Mouse (Mus musculus): Measurements from ENCODE around the gene Cul5.

Gene Cul5

DNA sequence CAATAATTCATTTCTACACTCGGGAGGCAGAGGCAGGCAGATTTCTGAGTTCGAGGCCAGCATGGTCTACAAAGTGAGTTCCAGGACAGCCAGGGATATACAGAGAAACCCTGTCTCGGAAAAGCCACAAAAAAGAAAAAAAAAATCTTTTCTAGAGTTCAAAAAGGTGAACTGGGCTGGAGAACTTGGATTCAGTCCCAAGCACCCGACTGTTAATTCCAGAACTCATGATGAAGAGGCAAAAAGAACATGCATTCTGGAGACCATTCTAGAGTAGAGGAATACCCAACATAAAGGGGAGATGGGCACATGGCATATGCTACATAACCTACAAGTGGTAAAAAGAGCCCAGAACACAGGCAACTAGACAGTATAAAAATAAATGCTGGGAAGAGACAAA is 62.0 kb downstream of the Cul5 start:
- in situ Hi-C loops (cut with MboI; ENCODE audit: low sequenced_read_pairs), result no loop called here

DNA sequence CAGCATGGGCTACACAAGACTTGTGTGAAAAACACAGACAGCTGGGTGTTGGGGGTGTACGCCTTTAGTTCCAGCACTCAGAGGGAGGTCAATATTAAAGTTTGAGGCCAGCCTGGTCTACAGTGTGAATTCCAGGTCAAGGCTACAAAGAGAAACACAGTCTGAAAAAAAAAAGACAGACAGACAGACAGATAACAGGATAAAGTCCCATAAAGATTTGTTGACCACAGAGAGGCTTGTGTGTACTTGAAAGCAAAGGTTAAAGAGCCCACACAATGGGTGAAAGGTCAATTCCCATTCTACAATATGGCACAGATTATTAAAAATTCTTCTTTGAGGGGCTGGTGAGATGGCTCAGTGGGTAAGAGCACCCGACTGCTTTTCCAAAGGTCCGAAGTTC is 62.6 kb downstream of the Cul5 start:
- in situ Hi-C loops (cut with MboI; ENCODE audit: low sequenced_read_pairs), result no loop called here

DNA sequence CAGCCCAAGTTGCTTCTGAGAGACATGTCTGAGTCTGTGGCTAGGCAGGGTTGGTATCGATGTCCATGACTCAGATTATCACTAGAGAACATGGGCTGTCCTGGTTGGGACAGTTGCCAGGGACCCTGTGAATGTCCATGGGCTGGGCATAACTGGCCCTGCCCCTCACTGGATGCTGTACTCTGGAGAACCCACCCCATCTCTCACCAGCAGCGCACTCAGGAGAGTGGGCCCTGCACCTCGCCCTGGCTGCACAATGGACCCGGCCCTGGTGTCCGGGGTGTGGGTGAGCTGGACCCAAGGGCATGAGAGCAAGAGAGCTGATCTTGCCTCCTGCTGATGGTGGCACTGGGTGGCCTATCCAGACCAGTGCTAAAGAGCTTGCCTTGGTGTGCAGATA is 64.9 kb downstream of the Cul5 start:
- in situ Hi-C loops (cut with MboI; ENCODE audit: low sequenced_read_pairs), result no loop called here

DNA sequence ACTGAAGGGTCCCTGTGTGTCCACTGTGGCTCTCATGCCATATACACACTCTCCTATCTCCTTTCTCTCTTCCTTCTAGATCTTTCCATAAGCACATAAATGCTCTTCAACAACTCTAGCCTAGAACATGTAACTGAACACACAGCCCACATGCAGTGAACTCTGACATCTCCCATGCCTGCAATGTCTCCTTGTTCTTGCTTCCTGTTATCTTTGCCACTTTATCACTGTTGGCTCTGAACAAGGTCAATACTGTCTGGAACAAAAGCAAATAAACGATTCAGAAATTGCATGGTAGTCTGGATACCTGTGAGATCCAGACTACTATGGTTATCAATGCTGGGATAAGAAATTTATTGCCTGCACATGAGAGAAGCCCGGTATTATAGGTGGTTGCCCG is 66.0 kb downstream of the Cul5 start:
- in situ Hi-C loops (cut with MboI; ENCODE audit: low sequenced_read_pairs), result no loop called here

DNA sequence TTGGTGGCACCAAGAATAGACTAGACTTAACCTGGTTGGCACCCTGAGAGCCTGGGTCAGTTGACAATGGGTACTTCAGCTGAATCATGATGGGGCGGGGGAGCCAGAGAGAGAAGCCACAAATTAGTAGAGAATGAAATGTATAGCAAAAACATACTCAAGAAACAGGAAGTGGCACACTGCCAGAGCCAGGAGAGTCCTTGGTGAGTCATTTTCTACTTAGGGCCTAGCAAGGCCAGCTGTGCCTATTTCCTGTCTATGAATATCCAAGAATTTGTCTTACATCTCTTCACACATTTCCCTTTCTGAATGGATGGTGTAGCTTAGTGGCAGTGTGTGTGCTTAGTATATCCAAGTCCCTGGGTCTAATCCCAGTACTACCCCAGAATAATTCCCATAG is 66.4 kb downstream of the Cul5 start:
- in situ Hi-C loops (cut with MboI; ENCODE audit: low sequenced_read_pairs), result no loop called here

DNA sequence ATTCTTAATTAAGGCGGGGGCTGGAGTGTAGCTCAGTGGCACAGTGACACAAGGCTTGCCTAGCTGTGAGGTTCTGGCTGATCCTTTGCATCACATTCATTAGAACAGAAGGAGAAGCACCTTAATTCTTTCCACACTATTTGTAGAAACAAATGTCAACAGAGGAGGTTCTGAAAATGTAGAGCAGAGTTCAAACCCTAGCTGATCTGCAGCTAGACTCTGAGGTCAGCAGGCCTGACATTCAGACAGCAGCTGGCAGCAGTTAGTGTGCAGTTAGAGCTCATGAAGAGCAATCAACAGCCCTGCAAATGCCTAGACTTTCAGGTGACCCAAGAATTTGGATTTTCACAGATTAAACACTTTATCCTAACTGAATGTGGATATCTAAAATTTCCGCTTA is 68.3 kb downstream of the Cul5 start:
- in situ Hi-C loops (cut with MboI; ENCODE audit: low sequenced_read_pairs), result no loop called here

DNA sequence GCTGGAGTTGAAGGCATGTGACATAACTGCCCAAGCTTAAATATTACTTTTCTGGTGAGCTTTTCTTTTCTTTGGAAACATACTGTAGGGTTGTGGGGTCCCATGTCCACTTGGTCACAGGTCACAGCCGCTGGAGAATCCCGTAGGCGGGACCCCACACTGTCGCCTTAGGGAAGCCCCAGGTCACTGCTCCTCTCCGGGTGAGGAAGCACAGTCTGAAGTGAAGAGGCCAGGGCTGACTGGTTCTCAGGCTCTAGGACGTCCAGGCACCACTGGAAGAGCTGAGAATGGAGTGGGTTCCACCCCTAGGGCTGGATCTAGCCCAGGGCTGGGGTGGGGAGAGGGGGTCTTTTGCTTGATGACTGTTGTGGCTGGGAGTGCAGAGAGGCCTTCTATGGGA is 71.2 kb downstream of the Cul5 start:
- in situ Hi-C loops (cut with MboI; ENCODE audit: low sequenced_read_pairs), result no loop called here

DNA sequence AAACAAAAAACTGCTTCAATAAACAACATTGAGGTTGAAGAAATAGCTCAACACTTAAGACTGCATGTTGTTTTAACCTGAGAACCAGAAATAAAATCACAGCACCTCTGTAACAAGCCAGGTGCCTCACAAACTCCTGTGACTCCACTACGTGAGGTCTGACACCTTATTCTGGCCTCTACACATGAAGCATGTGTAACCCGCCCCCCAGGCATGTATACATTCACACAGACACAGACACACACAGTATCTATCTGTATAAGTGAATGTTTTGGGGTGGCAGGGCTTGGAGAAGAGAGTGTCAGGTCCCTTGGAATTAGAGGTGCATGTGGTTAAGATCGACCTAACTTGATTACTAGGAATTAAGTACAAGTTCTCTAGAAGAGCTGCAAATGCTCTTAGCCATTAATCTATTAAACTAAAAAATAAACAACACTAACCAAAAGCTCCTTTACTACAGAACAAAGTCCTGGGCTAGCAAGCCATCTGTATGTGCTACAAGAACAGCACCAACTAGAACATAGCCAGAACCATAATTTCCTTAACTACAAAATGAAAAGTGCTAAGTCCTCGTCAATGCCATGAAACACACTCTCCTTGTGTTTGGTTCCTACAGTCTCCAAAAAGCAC is 72.7 kb downstream of the Cul5 start:
- in situ Hi-C loops (cut with MboI; ENCODE audit: low sequenced_read_pairs), result no loop called here

DNA sequence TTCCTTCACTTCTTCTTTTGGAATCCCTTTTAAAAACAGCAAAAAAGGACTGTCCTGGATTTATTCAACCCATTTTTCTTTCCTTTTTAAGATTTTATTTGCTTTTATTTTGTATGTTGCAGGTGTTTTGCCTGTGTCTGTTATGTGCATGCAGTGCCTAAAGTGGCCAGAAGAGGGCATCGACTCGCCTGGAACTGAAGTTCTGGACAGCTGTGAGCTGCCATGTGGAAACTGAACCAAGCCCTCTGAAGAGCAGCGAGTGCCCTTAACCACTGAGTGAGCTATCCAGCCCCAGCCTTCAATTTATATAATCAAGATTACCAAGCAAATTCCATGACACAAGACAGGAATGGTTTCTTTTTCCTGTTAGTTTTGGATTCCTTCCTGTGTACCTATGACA is 75.0 kb downstream of the Cul5 start:
- in situ Hi-C loops (cut with MboI; ENCODE audit: low sequenced_read_pairs), result no loop called here

DNA sequence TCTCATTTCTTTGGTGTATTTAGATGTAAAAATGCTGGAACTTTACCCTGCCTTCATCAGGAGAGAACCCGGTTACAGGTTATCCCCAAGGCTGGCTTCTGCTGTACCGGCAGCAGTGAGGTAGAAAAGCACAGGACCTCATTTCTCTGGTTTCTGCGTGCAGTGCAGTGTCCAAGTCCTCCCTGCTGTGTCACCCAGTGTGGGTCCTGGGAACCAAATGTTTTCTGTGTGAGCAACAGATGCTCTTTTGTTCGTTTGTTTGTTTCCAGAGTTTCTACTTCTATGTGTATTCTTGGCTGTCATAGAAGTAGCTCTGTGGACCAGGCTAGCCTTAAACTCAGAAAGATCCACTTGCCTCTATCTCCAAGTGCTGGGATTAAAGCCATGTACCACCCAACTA is 87.9 kb downstream of the Cul5 start:
- in situ Hi-C loops (cut with MboI; ENCODE audit: low sequenced_read_pairs), result no loop called here

DNA sequence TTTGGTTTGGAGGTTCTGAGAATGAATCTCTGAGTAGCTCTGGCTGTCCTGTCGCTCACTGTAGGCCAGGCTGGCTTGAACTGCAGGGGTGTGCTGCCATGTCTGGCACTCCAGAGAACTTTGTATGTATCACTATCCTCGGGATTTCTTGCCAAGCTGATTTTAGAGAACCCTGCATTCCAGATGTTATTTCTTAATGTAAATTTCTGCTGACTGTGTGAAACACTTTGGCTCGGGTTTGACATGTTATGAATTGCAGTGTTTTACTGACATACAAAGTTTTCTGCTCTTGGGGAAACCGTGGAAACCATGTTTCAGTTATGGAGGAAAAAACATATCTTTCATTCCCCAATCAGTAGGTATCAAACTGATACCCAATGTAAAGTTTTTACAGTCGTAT is 94.1 kb downstream of the Cul5 start:
- in situ Hi-C loops (cut with MboI; ENCODE audit: low sequenced_read_pairs), result no loop called here

DNA sequence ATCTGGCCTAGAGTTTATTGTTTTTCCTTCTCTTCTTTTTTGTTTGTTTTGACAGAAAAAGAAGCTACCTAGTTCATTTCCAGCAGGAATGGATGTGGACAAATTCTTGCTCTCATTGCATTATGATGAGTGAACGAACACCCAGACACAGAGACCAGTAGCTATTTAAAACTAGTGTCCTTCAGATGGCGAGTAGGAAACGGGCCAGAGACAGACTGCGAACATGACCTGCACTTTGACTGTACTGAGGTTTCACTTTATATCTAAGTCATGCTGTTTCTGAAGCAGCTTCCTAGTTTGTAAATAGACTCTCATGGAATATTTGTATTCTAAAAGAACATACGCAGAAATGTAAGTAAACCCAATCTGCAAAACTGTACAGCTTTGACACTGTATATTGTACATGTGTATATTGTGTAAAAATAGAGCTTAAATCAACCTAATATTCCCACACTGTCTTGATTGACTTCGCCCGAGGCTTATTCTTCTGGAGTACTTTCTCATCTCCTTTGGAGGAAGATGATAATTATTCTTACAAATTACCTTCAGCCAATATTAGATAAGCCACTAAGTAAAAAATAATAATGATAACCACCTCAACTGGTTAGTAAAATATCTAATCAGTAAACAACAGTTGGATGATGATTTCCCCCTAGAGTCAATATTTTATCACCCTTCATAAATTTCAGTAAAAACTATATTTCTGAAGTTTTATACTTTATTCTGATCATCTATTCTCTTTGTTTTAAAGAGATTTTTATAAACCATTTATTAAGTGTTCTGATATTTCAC is 97.1 kb downstream of the Cul5 start:
- in situ Hi-C loops (cut with MboI; ENCODE audit: low sequenced_read_pairs), result no loop called here

DNA sequence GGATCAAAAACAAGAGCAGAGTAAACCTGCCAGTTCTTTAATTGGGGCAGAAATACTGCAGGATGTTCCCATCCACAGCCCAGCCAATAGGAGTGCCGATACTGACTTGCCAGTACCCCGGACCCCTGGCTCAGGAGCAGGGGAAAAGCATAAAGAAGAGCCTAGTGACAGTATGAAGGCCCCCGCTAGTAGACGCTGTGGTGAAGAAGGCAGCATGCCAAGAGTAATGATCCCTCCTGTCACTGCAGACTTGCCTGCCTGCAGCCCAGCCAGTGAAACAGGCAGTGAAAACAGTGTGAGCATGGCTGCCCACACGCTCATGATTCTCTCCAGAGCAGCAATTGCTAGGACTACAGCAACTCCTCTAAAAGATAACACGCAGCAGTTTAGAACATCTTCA is 99.2 kb downstream of the Cul5 start:
- in situ Hi-C loops (cut with MboI; ENCODE audit: low sequenced_read_pairs), result no loop called here
